10 mouse cellular contexts compared by ENCODE assay signal in the genomic region with DNA sequence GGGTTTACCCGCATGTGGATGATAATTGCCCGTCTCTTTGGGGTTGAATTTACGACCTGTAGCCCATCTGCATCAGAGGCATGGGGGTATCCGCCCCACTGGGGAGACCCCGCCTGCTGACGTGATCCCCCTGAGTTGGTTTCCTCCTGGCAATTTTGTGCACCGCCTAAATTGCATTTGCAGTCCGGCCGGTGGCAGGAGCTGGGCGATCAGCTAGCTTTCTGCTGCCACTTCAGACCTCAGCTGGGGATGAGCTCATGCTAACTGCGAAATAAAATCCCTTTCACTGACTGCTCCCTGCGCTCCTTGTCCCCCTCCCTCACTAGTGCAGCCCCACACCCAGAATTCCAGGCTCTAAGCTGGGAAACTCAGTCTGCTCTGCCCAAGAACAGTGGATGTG. TPM values are rescaled to one million over a fixed set of nuclear protein-coding genes. Genes with fewer than 3 reads are reported as not detected.
DNase-seq lines count a peak whose midpoint lies in the region; ATAC-seq and TF ChIP-seq lines count a peak whose summit lies in the region.
"Had no signal": no experiment of that assay in that cellular context is flagged by ENCODE, and none has a peak within 500 bp of the region (broad histone marks: within the 10 kb centered on the region; RNA-seq: fewer than 3 reads in every experiment).

No protein-coding gene starts in this region.

- TF ChIP-seq CTCF in intestine, postnatal 0 days (IDR thresholded peaks at IDR 0.05; ENCODE audit: low read depth), result no peak

- no peaks in the 10 kb centered on the region for H3K9me3 ChIP-seq in intestine, embryonic 14.5 days (ENCODE audit: control insufficient read depth, low read length)
- no peaks in the 10 kb centered on the region for H3K9me3 ChIP-seq in intestine, postnatal 0 days (ENCODE audit: control insufficient read depth)
- no peaks in the 10 kb centered on the region for H3K9me3 ChIP-seq in liver, embryonic 11.5 days (ENCODE audit: control insufficient read depth, low read length)

- H3K9ac ChIP-seq in intestine, embryonic 14.5 days (ENCODE audit: low read length), result no peak overlapping the region
- no peak overlapping the region for H3K9ac ChIP-seq in intestine, postnatal 0 days (ENCODE audit: low read depth, low read length)
- H3K9ac ChIP-seq in liver, embryonic 11.5 days (ENCODE audit: low read depth, low read length), result no peak overlapping the region

- peak overlapping the region; percentile 25 for H3K4me3 ChIP-seq in intestine, embryonic 14.5 days (ENCODE audit: low read depth, low read length)
- no peak overlapping the region for H3K4me3 ChIP-seq in intestine, postnatal 0 days (ENCODE audit: low read depth, low read length)
- no peak overlapping the region for H3K4me3 ChIP-seq in liver, embryonic 11.5 days (ENCODE audit: low read depth, low read length)

- no peak for DNase-seq in intestine, embryonic 14.5 days (ENCODE audit: low spot score)
- peak; percentile 46 to 59 for DNase-seq in left cerebral cortex, postnatal 36 days (ENCODE audit: low spot score in 2 of 2)
- peak; percentile 46 for DNase-seq in retina, embryonic 14.5 days (ENCODE audit: low spot score)
- DNase-seq in gastrocnemius, postnatal 14 days, result no peak
- DNase-seq in liver, embryonic 11.5 days (ENCODE audit: low spot score), result no peak
- DNase-seq in lung, postnatal 25 days (ENCODE audit: low spot score), result no peak
- DNase-seq: cerebellum, adult 11 months had no signal

- H3K27me3 ChIP-seq in intestine, embryonic 14.5 days (replicated peaks; ENCODE audit: control insufficient read depth, insufficient read depth, low read length), result peaks cover 54% of the 10 kb centered on the region
- H3K27me3 ChIP-seq in intestine, postnatal 0 days (replicated peaks; ENCODE audit: control insufficient read depth, insufficient read depth, low read length), result peaks cover 23% of the 10 kb centered on the region
- H3K27me3 ChIP-seq in liver, embryonic 11.5 days (replicated peaks; ENCODE audit: control insufficient read depth, insufficient read depth, low read length), result peaks cover 28% of the 10 kb centered on the region
- H3K27me3 ChIP-seq: CH12.LX had no signal

- H3K4me2 ChIP-seq in intestine, embryonic 14.5 days (ENCODE audit: low read length), result peak overlapping the region; percentile 14; the same call in 1 of the 2 replicates
- H3K4me2 ChIP-seq in intestine, postnatal 0 days (replicated peaks; ENCODE audit: low read depth), result no peak overlapping the region
- H3K4me2 ChIP-seq in liver, embryonic 11.5 days, result no peak overlapping the region

- H3K36me3 ChIP-seq in intestine, embryonic 14.5 days (ENCODE audit: control insufficient read depth, insufficient read depth, low read length), result no peaks in the 10 kb centered on the region
- no peaks in the 10 kb centered on the region for H3K36me3 ChIP-seq in intestine, postnatal 0 days (ENCODE audit: control insufficient read depth, insufficient read depth)
- H3K36me3 ChIP-seq in liver, embryonic 11.5 days (ENCODE audit: control insufficient read depth, insufficient read depth, low read length), result no peaks in the 10 kb centered on the region

- intact Hi-C loops in left cerebral cortex, postnatal 36 days (cut with DNase I), result no loop called here
- intact Hi-C loops in gastrocnemius, postnatal 14 days (cut with DNase I; ENCODE audit: low total_unique reads), result no loop called here

- 3% methylated on average over 12 of the region's 12 CpGs for WGBS in intestine, embryonic 14.5 days
- 2% methylated on average over 12 of the region's 12 CpGs for WGBS in intestine, postnatal 0 days
- WGBS in liver, embryonic 11.5 days, result 3% methylated on average over 12 of the region's 12 CpGs

- H3K27ac ChIP-seq in intestine, embryonic 14.5 days (ENCODE audit: low read depth), result no peak overlapping the region
- no peak overlapping the region for H3K27ac ChIP-seq in intestine, postnatal 0 days (ENCODE audit: low read depth, low read length)
- H3K27ac ChIP-seq in liver, embryonic 11.5 days (ENCODE audit: low read depth, low read length), result no peak overlapping the region

- no peaks in the 10 kb centered on the region for H3K4me1 ChIP-seq in intestine, embryonic 14.5 days (replicated peaks; ENCODE audit: control insufficient read depth, insufficient read depth, low read length)
- H3K4me1 ChIP-seq in intestine, postnatal 0 days (replicated peaks; ENCODE audit: control insufficient read depth, insufficient read depth, low read length), result no peaks in the 10 kb centered on the region
- no peaks in the 10 kb centered on the region for H3K4me1 ChIP-seq in liver, embryonic 11.5 days (replicated peaks; ENCODE audit: control insufficient read depth, insufficient read depth, low read length)

- no peak for ATAC-seq in intestine, embryonic 14.5 days (replicated peaks; ENCODE audit: low FRiP score, low TSS enrichment, low read depth)
- ATAC-seq in intestine, postnatal 0 days, result no peak
- ATAC-seq in frontal cortex, adult (ENCODE audit: low TSS enrichment), result 0 out of 2 replicates have a peak, but pooled peaks have one; percentile 10
- no peak for ATAC-seq in liver, embryonic 11.5 days (replicated peaks; ENCODE audit: low FRiP score)

RNA-seq across cellular contexts. Expression of gene Grm7, which starts 1.5 kb away (rescaled TPM):
- polyA plus RNA-seq in intestine, embryonic 14.5 days (2014; fragmentation: Nextera tagmentation; extraction: Ambion mirVana), result 1.8 and 2.2 TPM in 2 replicates
- 0.27 and 0.38 TPM in 2 replicates for polyA plus RNA-seq in intestine, postnatal 0 days (2015; fragmentation: Nextera tagmentation; extraction: Ambion mirVana)
- 10 to 100 TPM; 68.4 to 87.5 TPM for total RNA-seq in left cerebral cortex, postnatal 36 days (2021)
- total RNA-seq in gastrocnemius, postnatal 14 days (2021), result under 1 TPM; 0.04 to 0.07 TPM
- polyA plus RNA-seq in liver, embryonic 11.5 days (2014; fragmentation: Nextera tagmentation; extraction: Ambion mirVana), result 0.29 and 0.44 TPM in 2 replicates
- total RNA-seq: CH12.LX had no signal

Comparison
In these comparisons a context has a peak if more than half of its experiments do, and no peak if none do; other contexts are left out.
1. DNase-seq: peak in left cerebral cortex, postnatal 36 days (2 of 2) and retina, embryonic 14.5 days (single experiment); none in intestine, embryonic 14.5 days (single experiment), gastrocnemius, postnatal 14 days (single experiment), liver, embryonic 11.5 days (single experiment) and lung, postnatal 25 days (single experiment).